Mouse (Mus musculus) testis, adult 2 months (tissue): ENCODE measurements around the gene Fut8.

ENCODE experiments used
- CTCF ChIP-seq: fragments of 200-500 bp; IDR thresholded peaks from 2 replicates; pipeline ENCODE4 v1.5.1; 2012; ENCODE audit warnings: low read depth, mild to moderate bottlenecking, inconsistent platforms, low read length, moderate library complexity; ENCODE audit not compliant: control insufficient read depth, insufficient read depth, insufficient replicate concordance
- POLR2A ChIP-seq: fragments of 200-500 bp; IDR thresholded peaks from 2 replicates; pipeline ENCODE4 v1.6.1; 2012; ENCODE audit warnings: low read depth, mild to moderate bottlenecking, inconsistent platforms, low read length, moderate library complexity; ENCODE audit not compliant: control insufficient read depth

DNA sequence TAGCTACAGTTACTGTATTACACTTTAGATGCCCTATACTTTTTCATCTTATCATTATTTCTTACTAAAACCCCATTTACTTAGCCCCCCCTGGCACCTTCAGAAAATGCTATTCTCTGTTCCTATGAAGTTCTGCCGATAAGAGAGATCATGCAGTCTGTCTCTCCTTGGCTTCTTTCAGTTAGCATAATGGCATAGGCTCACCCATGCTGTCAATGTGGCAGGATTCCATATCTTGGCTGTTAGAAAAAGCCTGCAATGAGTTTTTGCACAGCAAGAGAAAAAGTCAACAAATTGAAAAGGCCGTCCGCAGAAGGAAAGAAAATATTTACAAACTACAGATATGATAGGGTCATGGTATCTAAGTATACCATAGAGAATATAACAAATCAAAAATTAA, 253.6 kb downstream of the Fut8 start:
- TF ChIP-seq CTCF (no peak), POLR2A (no peak)
